Comparison of ENCODE assay signal across 8 mouse cellular contexts in the genomic region with DNA sequence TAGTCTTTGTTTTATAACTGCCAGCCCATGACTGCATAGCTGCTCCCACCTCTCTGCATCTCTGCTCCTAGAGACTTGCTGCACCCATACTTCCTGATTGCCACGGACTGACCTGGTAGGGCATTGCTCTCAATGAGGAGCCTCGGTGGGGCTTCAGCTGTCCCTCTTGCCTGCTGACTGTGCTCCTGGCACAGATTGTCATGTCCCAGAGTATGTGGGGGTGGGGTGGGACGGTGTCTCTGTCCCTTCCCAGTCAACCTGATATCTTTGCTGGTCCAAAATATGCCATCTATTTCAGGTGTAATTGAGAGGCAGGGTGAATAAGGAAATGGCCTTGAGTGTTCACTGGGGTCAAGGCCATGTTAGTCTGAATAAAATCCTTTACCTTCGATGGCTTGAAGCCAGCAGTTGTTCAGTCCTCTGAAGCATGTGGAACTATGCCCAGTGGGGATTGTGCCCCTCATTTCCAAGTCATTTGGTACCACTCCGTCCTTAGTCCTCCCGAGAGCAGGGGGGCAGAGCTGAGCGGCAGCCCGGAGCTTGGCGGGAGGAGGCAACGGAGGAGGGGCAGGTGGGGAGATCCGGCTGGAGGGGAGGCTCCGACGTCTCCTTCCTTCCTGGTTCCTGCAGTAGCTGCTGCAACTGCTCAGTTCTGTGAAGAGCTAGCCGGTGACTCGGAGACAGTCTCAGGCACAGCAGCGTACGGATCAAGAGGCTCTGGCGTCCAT. TPM values are rescaled to one million over a fixed set of nuclear protein-coding genes. Genes with fewer than 3 reads are reported as not detected.
DNase-seq lines count a peak whose midpoint lies in the region; ATAC-seq lines count a peak whose summit lies in the region.

A gene (plus strand): TSS at position 413 of the 728 bp plus-strand sequence.

- intact Hi-C loops in left cerebral cortex, postnatal 10 days (cut with DNase I), result no loop called here

- ATAC-seq in activated CD4-positive, CD25-positive, alpha-beta regulatory T cell, adult 4 months, result peak; percentile 90
- peak; percentile 91 for ATAC-seq in common myeloid progenitor, adult 5-6 weeks (replicated peaks; ENCODE audit: low read depth, poor library complexity, severe bottlenecking)
- ATAC-seq in megakaryocyte progenitor cell, adult 5-6 weeks (replicated peaks; ENCODE audit: poor library complexity), result peak; percentile 86

- DNase-seq in gastrocnemius, postnatal 10 days, result peak; percentile 63
- peak; percentile 77 for DNase-seq in induced T-regulatory cell, adult 2 months (ENCODE audit: low read depth)
- DNase-seq in left cerebral cortex, postnatal 10 days (ENCODE audit: extremely low spot score in 1 of 2, low spot score in 2 of 2), result peak; percentile 74 to 90
- peak; percentile 78 for DNase-seq in right cerebral cortex, postnatal 14 days
- DNase-seq in adipocyte (ENCODE audit: low spot score), result no peak

RNA-seq across cellular contexts. Expression of the gene that starts here (rescaled TPM):
- 10 to 100 TPM; 21.3 to 25.8 TPM for polyA plus RNA-seq in activated CD4-positive, CD25-positive, alpha-beta regulatory T cell, adult 4 months (2017; shearing (Covaris generic))
- 8.2 and 11.1 TPM in 2 replicates for total RNA-seq in common myeloid progenitor, adult 5-6 weeks (2017)
- 1 to 10 TPM; 3.4 to 6.4 TPM for total RNA-seq in gastrocnemius, postnatal 10 days (2021)
- 10 to 100 TPM; 11.3 to 12.8 TPM for total RNA-seq in left cerebral cortex, postnatal 10 days (2021)
- total RNA-seq in megakaryocyte progenitor cell, adult 5-6 weeks (2015), result 8.5 and 9.7 TPM in 2 replicates
- total RNA-seq in megakaryocyte progenitor cell, adult 5-6 weeks (2017), result 8.3 and 10.5 TPM in 2 replicates
